Mouse (Mus musculus): ENCODE data around the gene Arhgap17. TPM values are rescaled to one million over a fixed set of nuclear protein-coding genes. Genes with fewer than 3 reads are reported as not detected.
A peak's percentile ranks its signal among the peaks of the same experiment; 100 is the strongest.

The Arhgap17 gene
- total and polyA plus RNA-seq, 3 experiments, result 10.0 to 17.0 (median 14.6) TPM

GRCm38 (mm10) chr7:123353879-123354278 lies 15.8 kb downstream of the Arhgap17 start:
- peaks cover 16% of the 10 kb centered on the region for H3K79me2 ChIP-seq (replicated peaks; ENCODE audit: control insufficient read depth, insufficient read depth, low read length)
- DNase-seq, result no peak
- H3K36me3 ChIP-seq (ENCODE audit: control insufficient read depth, insufficient read depth, low read length), result peaks cover 3% of the 10 kb centered on the region
- no peak overlapping the region for H3K27ac ChIP-seq
- intact Hi-C loops (cut with DNase I), result no loop called here
- H3K9ac ChIP-seq (ENCODE audit: low read depth, low read length), result no peak overlapping the region
- H3K4me3 ChIP-seq, result no peak overlapping the region
- H3K4me1 ChIP-seq (ENCODE audit: control insufficient read depth, insufficient read depth, low read length), result peaks cover 14% of the 10 kb centered on the region
- TF ChIP-seq POLR2A (IDR thresholded peaks at IDR 0.05; ENCODE audit: insufficient read depth, low read depth, low read length) (no peak), EP300 (IDR thresholded peaks at IDR 0.05; ENCODE audit: insufficient read depth, low read depth, low read length) (no peak), CTCF (IDR thresholded peaks at IDR 0.05) (no peak)
- H3K27me3 ChIP-seq (ENCODE audit: control insufficient read depth, insufficient read depth, low read length), result no peaks in the 10 kb centered on the region
- WGBS, result 77% methylated on average over 5 of the region's 5 CpGs

- TF ChIP-seq POLR2A (IDR thresholded peaks at IDR 0.05; ENCODE audit: insufficient read depth, low read depth, low read length) (no peak), EP300 (IDR thresholded peaks at IDR 0.05; ENCODE audit: insufficient read depth, low read depth, low read length) (no peak), CTCF (IDR thresholded peaks at IDR 0.05) (no peak)
- no peak overlapping the region for H3K4me3 ChIP-seq
- peaks cover 17% of the 10 kb centered on the region for H3K4me1 ChIP-seq (ENCODE audit: control insufficient read depth, insufficient read depth, low read length)
- intact Hi-C loops (cut with DNase I), result no loop called here
- WGBS, result 95% methylated on average over 4 of the region's 4 CpGs
- peaks cover 3% of the 10 kb centered on the region for H3K36me3 ChIP-seq (ENCODE audit: control insufficient read depth, insufficient read depth, low read length)
- peaks cover 16% of the 10 kb centered on the region for H3K79me2 ChIP-seq (replicated peaks; ENCODE audit: control insufficient read depth, insufficient read depth, low read length)
- no peak for DNase-seq
- H3K27ac ChIP-seq, result no peak overlapping the region
- no peak overlapping the region for H3K9ac ChIP-seq (ENCODE audit: low read depth, low read length)
- H3K27me3 ChIP-seq (ENCODE audit: control insufficient read depth, insufficient read depth, low read length), result no peaks in the 10 kb centered on the region
Observed at GRCm38 (mm10) chr7:123353081-123353480, 16.6 kb downstream of the Arhgap17 start.

- Histone ChIP-seq H3K9ac (ENCODE audit: low read depth, low read length) (no peak overlapping the region), H3K79me2 (replicated peaks; ENCODE audit: control insufficient read depth, insufficient read depth, low read length) (peaks cover 12% of the 10 kb centered on the region), H3K4me1 (ENCODE audit: control insufficient read depth, insufficient read depth, low read length) (peaks cover 23% of the 10 kb centered on the region), H3K27ac (no peak overlapping the region), H3K4me3 (no peak overlapping the region), H3K36me3 (ENCODE audit: control insufficient read depth, insufficient read depth, low read length) (peaks cover 6% of the 10 kb centered on the region), H3K27me3 (ENCODE audit: control insufficient read depth, insufficient read depth, low read length) (no peaks in the 10 kb centered on the region)
- 60% methylated on average over 2 of the region's 2 CpGs for WGBS
- no peak for DNase-seq
- intact Hi-C loops (cut with DNase I), result no loop called here
- TF ChIP-seq POLR2A (IDR thresholded peaks at IDR 0.05; ENCODE audit: insufficient read depth, low read depth, low read length) (no peak), EP300 (IDR thresholded peaks at IDR 0.05; ENCODE audit: insufficient read depth, low read depth, low read length) (no peak), CTCF (IDR thresholded peaks at IDR 0.05) (no peak)
Observed at GRCm38 (mm10) chr7:123350243-123350642, 19.5 kb downstream of the Arhgap17 start.

- Histone ChIP-seq H3K27ac (no peak overlapping the region), H3K27me3 (ENCODE audit: control insufficient read depth, insufficient read depth, low read length) (no peaks in the 10 kb centered on the region), H3K9ac (ENCODE audit: low read depth, low read length) (no peak overlapping the region), H3K4me3 (no peak overlapping the region), H3K79me2 (replicated peaks; ENCODE audit: control insufficient read depth, insufficient read depth, low read length) (peaks cover 12% of the 10 kb centered on the region), H3K4me1 (ENCODE audit: control insufficient read depth, insufficient read depth, low read length) (peaks cover 24% of the 10 kb centered on the region), H3K36me3 (ENCODE audit: control insufficient read depth, insufficient read depth, low read length) (peaks cover 5% of the 10 kb centered on the region; the same call in 1 of the 2 replicates)
- TF ChIP-seq POLR2A (IDR thresholded peaks at IDR 0.05; ENCODE audit: insufficient read depth, low read depth, low read length) (no peak), EP300 (IDR thresholded peaks at IDR 0.05; ENCODE audit: insufficient read depth, low read depth, low read length) (no peak), CTCF (IDR thresholded peaks at IDR 0.05) (no peak)
- 75% methylated on average over 11 of the region's 11 CpGs for WGBS
- DNase-seq, result no peak
- intact Hi-C loops (cut with DNase I), result no loop called here
Observed at GRCm38 (mm10) chr7:123349813-123350212, 19.9 kb downstream of the Arhgap17 start.

- no peaks in the 10 kb centered on the region for H3K27me3 ChIP-seq (ENCODE audit: control insufficient read depth, insufficient read depth, low read length)
- H3K4me3 ChIP-seq, result no peak overlapping the region
- H3K36me3 ChIP-seq (ENCODE audit: control insufficient read depth, insufficient read depth, low read length), result peaks cover 11% of the 10 kb centered on the region; the same call in 1 of the 2 replicates
- H3K4me1 ChIP-seq (ENCODE audit: control insufficient read depth, insufficient read depth, low read length), result peaks cover 35% of the 10 kb centered on the region
- TF ChIP-seq POLR2A (IDR thresholded peaks at IDR 0.05; ENCODE audit: insufficient read depth, low read depth, low read length) (no peak), CTCF (IDR thresholded peaks at IDR 0.05) (no peak), EP300 (IDR thresholded peaks at IDR 0.05; ENCODE audit: insufficient read depth, low read depth, low read length) (no peak)
- H3K79me2 ChIP-seq (replicated peaks; ENCODE audit: control insufficient read depth, insufficient read depth, low read length), result peaks cover 7% of the 10 kb centered on the region
- 69% methylated on average over 7 of the region's 7 CpGs for WGBS
- DNase-seq, result no peak
- intact Hi-C loops (cut with DNase I), result no loop called here
- no peak overlapping the region for H3K9ac ChIP-seq (ENCODE audit: low read depth, low read length)
- peak overlapping the region; percentile 12 for H3K27ac ChIP-seq
Observed at GRCm38 (mm10) chr7:123346631-123347290, 23.0 kb downstream of the Arhgap17 start.

- Histone ChIP-seq H3K79me2 (replicated peaks; ENCODE audit: control insufficient read depth, insufficient read depth, low read length) (peaks cover 4% of the 10 kb centered on the region; the same call in 1 of the 2 replicates), H3K4me1 (ENCODE audit: control insufficient read depth, insufficient read depth, low read length) (peaks cover 43% of the 10 kb centered on the region), H3K27me3 (ENCODE audit: control insufficient read depth, insufficient read depth, low read length) (no peaks in the 10 kb centered on the region), H3K4me3 (no peak overlapping the region), H3K27ac (no peak overlapping the region), H3K36me3 (ENCODE audit: control insufficient read depth, insufficient read depth, low read length) (peaks cover 13% of the 10 kb centered on the region; the same call in 1 of the 2 replicates), H3K9ac (ENCODE audit: low read depth, low read length) (no peak overlapping the region)
- DNase-seq, result no peak
- intact Hi-C loops (cut with DNase I), result no loop called here
- 84% methylated on average over 3 of the region's 3 CpGs for WGBS
- TF ChIP-seq POLR2A (IDR thresholded peaks at IDR 0.05; ENCODE audit: insufficient read depth, low read depth, low read length) (no peak), CTCF (IDR thresholded peaks at IDR 0.05) (no peak), EP300 (IDR thresholded peaks at IDR 0.05; ENCODE audit: insufficient read depth, low read depth, low read length) (no peak)
Observed at GRCm38 (mm10) chr7:123345041-123345544, 24.6 kb downstream of the Arhgap17 start.

Measured in heart, adult 2 months (tissue).